Mouse (Mus musculus) forebrain, embryonic 11.5 days (tissue): ENCODE measurements around the gene Gm28048. TPM values are rescaled to one million over a fixed set of nuclear protein-coding genes. Genes with fewer than 3 reads are reported as not detected.
A peak's percentile ranks its signal among the peaks of the same experiment; 100 is the strongest.

Experiments
- ATAC-seq: fragments of 200-750 bp; cut with Nextera tagmentation; replicated peaks from 2 replicates; pipeline ENCODE4 v1.8.0; 2017; ENCODE audit warnings: moderate TSS enrichment; ENCODE audit not compliant: low FRiP score
- DNase-seq: peaks from one replicate; pipeline ENCODE4 v3.0.0-alpha.2; 2017; ENCODE audit warnings: low spot score
- H3K27ac ChIP-seq: fragments of 300-500 bp; sonication (generic); 2 replicates; pipeline ENCODE4 v1.5.1; 2014; ENCODE audit warnings: low read depth, low read length
- H3K27me3 ChIP-seq: fragments of 300-500 bp; sonication (generic); 2 replicates; pipeline ENCODE4 v1.6.1; 2014; ENCODE audit warnings: mild to moderate bottlenecking, low read length, mixed read lengths; ENCODE audit not compliant: control insufficient read depth, insufficient read depth
- H3K36me3 ChIP-seq: fragments of 300-500 bp; sonication (generic); 2 replicates; pipeline ENCODE4 v1.6.1; 2014; ENCODE audit warnings: mild to moderate bottlenecking, low read length, moderate library complexity, mixed read lengths; ENCODE audit not compliant: control insufficient read depth, insufficient read depth
- H3K4me1 ChIP-seq: fragments of 300-500 bp; sonication (generic); replicated peaks from 2 replicates; pipeline ENCODE4 v1.6.1; 2014; ENCODE audit warnings: low read length, mixed read lengths; ENCODE audit not compliant: control insufficient read depth, insufficient read depth
- H3K4me2 ChIP-seq: fragments of 300-500 bp; sonication (generic); 2 replicates; pipeline ENCODE4 v1.6.1; 2014; ENCODE audit warnings: low read depth, mild to moderate bottlenecking, low read length, moderate library complexity, mixed read lengths; ENCODE audit not compliant: severe bottlenecking
- H3K4me3 ChIP-seq: fragments of 300-500 bp; sonication (generic); 2 replicates; pipeline ENCODE4 v1.5.1; 2014; ENCODE audit warnings: low read depth, low read length
- H3K9ac ChIP-seq: fragments of 300-500 bp; sonication (generic); 2 replicates; pipeline ENCODE4 v1.6.1; 2014; ENCODE audit warnings: low read length
- H3K9me3 ChIP-seq: fragments of 300-500 bp; sonication (generic); 2 replicates; pipeline ENCODE4 v1.6.1; 2016; ENCODE audit warnings: low read length, mixed read lengths; ENCODE audit not compliant: control insufficient read depth
- WGBS: fragments of 180-500 bp; shearing (Covaris S2); extraction: QIAGEN DNeasy Blood & Tissue Kit; methylation state at CpG from one replicate; pipeline ENCODE4 v1.1.7; 2014; 5-methylcytosine and 5-hydroxymethylcytosine counted together
- polyA plus RNA-seq: library from polyadenylated mRNA; unstranded; fragments of >200 nt; fragmentation: Nextera tagmentation; extraction: Ambion mirVana; gene quantifications from 2 replicates; pipeline ENCODE4 v1.2.1, GENCODE M21; 2014

Gm28048 gene
- polyA plus RNA-seq, 1 experiment from 2014 or later: 5.8 TPM

GRCm38 (mm10) chr11:22998308-22998707, 16.4 kb upstream of the Gm28048 start:
- Histone ChIP-seq H3K4me3 (no peak overlapping the region), H3K27ac (no peak overlapping the region), H3K9me3 (no peaks in the 10 kb centered on the region), H3K9ac (no peak overlapping the region), H3K27me3 (no peaks in the 10 kb centered on the region), H3K4me1 (no peaks in the 10 kb centered on the region), H3K4me2 (no peak overlapping the region), H3K36me3 (peaks cover 27% of the 10 kb centered on the region; the same call in 1 of the 2 replicates)
- 85% methylated on average over 1 of the region's 1 CpGs for WGBS
- ATAC-seq (no peak), DNase-seq (no peak)

- ATAC-seq: no peak
- peaks cover 10% of the 10 kb centered on the region; the same call in 1 of the 2 replicates for H3K36me3 ChIP-seq
- no peak overlapping the region for H3K4me2 ChIP-seq
- H3K9ac ChIP-seq: no peak overlapping the region
- WGBS: 97% methylated on average over 4 of the region's 4 CpGs
- H3K9me3 ChIP-seq: no peaks in the 10 kb centered on the region
- H3K27me3 ChIP-seq: no peaks in the 10 kb centered on the region
- no peak for DNase-seq
- H3K27ac ChIP-seq: no peak overlapping the region
- 0 out of 2 replicates have a peak, but pooled peaks cover 2% of the 10 kb centered on the region for H3K4me1 ChIP-seq
- no peak overlapping the region for H3K4me3 ChIP-seq
Measured at GRCm38 (mm10) chr11:22995461-22995860, 13.6 kb upstream of the Gm28048 start.

- peaks cover 8% of the 10 kb centered on the region; the same call in 1 of the 2 replicates for H3K36me3 ChIP-seq
Measured at GRCm38 (mm10) chr11:22994271-22994670, 12.4 kb upstream of the Gm28048 start.

GRCm38 (mm10) chr11:22991218-22991835, 9.4 kb upstream of the Gm28048 start:
- Histone ChIP-seq H3K4me3 (peak overlapping the region; percentile 90), H3K4me1 (0 out of 2 replicates have a peak, but pooled peaks cover 5% of the 10 kb centered on the region), H3K9me3 (no peaks in the 10 kb centered on the region), H3K36me3 (peaks cover 6% of the 10 kb centered on the region; the same call in 1 of the 2 replicates), H3K27me3 (no peaks in the 10 kb centered on the region), H3K9ac (peak overlapping the region; percentile 89), H3K4me2 (peak overlapping the region; percentile 92), H3K27ac (no peak overlapping the region; the same call in 1 of the 2 replicates)
- 11% methylated on average over 14 of the region's 14 CpGs for WGBS
- ATAC-seq (no peak), DNase-seq (no peak)

More at GRCm38 (mm10) chr11:22994271-22994670, 12.4 kb upstream of the Gm28048 start:
- Histone ChIP-seq H3K9ac (no peak overlapping the region), H3K4me2 (no peak overlapping the region), H3K27me3 (no peaks in the 10 kb centered on the region), H3K9me3 (no peaks in the 10 kb centered on the region), H3K27ac (no peak overlapping the region), H3K4me3 (no peak overlapping the region), H3K4me1 (0 out of 2 replicates have a peak, but pooled peaks cover 5% of the 10 kb centered on the region)
- DNase-seq: no peak
- 98% methylated on average over 2 of the region's 2 CpGs for WGBS
- ATAC-seq: no peak

- H3K4me2 ChIP-seq: peak within 1 kb of the TSS; percentile 92
- H3K4me1 ChIP-seq: 0 out of 2 replicates have a peak, but pooled peaks cover 5% of the 10 kb centered on the region
- DNase-seq (peak; percentile 96), ATAC-seq (peak; percentile 99)
- under 1% methylated on average over 66 of the region's 66 CpGs for WGBS
- H3K27ac ChIP-seq: peak within 1 kb of the TSS; percentile 90
- peak within 1 kb of the TSS; percentile 90 for H3K4me3 ChIP-seq
- H3K27me3 ChIP-seq: no peaks in the 10 kb centered on the region
- peaks cover 3% of the 10 kb centered on the region; the same call in 1 of the 2 replicates for H3K36me3 ChIP-seq
- no peaks in the 10 kb centered on the region for H3K9me3 ChIP-seq
- H3K9ac ChIP-seq: peak within 1 kb of the TSS; percentile 89
Measured at GRCm38 (mm10) chr11:22990393-22991126, 8.7 kb upstream of the Gm28048 start, which contains the start of gene Cct4. TSS of gene Cct4 (plus strand) at chr11:22990519.

GRCm38 (mm10) chr11:22989786-22990185, 7.9 kb upstream of the Gm28048 start:
- DNase-seq (no peak), ATAC-seq (no peak; the same call in 1 of the 2 replicates)
- no peaks in the 10 kb centered on the region for H3K27me3 ChIP-seq
- H3K9ac ChIP-seq: peak overlapping the region; percentile 89
- H3K4me3 ChIP-seq: peak overlapping the region; percentile 90
- peak overlapping the region; percentile 90 for H3K27ac ChIP-seq
- 0 out of 2 replicates have a peak, but pooled peaks cover 5% of the 10 kb centered on the region for H3K4me1 ChIP-seq
- H3K36me3 ChIP-seq: no peaks in the 10 kb centered on the region; the same call in 1 of the 2 replicates
- WGBS: 48% methylated on average over 1 of the region's 1 CpGs
- no peaks in the 10 kb centered on the region for H3K9me3 ChIP-seq
- peak overlapping the region; percentile 92 for H3K4me2 ChIP-seq

- Histone ChIP-seq H3K27me3 (no peaks in the 10 kb centered on the region), H3K9ac (no peak overlapping the region), H3K9me3 (no peaks in the 10 kb centered on the region), H3K4me2 (no peak overlapping the region), H3K4me3 (no peak overlapping the region), H3K27ac (no peak overlapping the region), H3K4me1 (0 out of 2 replicates have a peak, but pooled peaks cover 5% of the 10 kb centered on the region), H3K36me3 (no peaks in the 10 kb centered on the region)
- DNase-seq: no peak
- 52% methylated on average over 2 of the region's 2 CpGs for WGBS
- no peak for ATAC-seq
Measured at GRCm38 (mm10) chr11:22987357-22987756, 5.5 kb upstream of the Gm28048 start.

GRCm38 (mm10) chr11:22985510-22985909, 3.6 kb upstream of the Gm28048 start:
- no peak for DNase-seq
- Histone ChIP-seq H3K4me2 (no peak overlapping the region), H3K27ac (no peak overlapping the region), H3K27me3 (no peaks in the 10 kb centered on the region), H3K4me1 (0 out of 2 replicates have a peak, but pooled peaks cover 4% of the 10 kb centered on the region), H3K9me3 (no peaks in the 10 kb centered on the region), H3K9ac (no peak overlapping the region), H3K36me3 (no peaks in the 10 kb centered on the region), H3K4me3 (no peak overlapping the region)
- 85% methylated on average over 3 of the region's 3 CpGs for WGBS
- no peak for ATAC-seq
